In the genomic region with DNA sequence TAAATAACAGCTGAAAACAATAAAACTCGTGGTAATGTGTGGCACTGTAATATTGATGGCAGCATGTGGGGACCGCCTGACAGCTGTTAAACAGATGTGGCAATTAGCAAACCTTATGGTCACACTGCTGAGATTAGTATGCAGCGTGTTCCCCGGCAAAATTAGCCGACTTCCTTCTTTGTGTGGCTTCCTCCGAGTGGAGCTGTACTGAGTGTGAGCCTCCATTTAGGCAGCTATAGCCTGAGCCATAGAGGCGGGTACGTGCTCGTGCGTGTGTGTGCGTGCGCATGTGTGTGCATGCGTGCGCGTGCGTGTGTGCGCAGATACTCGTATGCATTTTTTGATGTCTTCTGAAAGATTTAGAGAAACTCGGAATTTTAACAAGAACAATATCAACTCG, we compare ENCODE assay signal across 10 mouse cellular contexts. TPM values are rescaled to one million over a fixed set of nuclear protein-coding genes. Genes with fewer than 3 reads are reported as not detected.
DNase-seq lines count a peak whose midpoint lies in the region; ATAC-seq and TF ChIP-seq lines count a peak whose summit lies in the region.
"Had no signal": no experiment of that assay in that cellular context is flagged by ENCODE, and none has a peak within 500 bp of the region (broad histone marks: within the 10 kb centered on the region; RNA-seq: fewer than 3 reads in every experiment).

No protein-coding gene starts in this region.

- H3K27ac ChIP-seq in forebrain, embryonic 12.5 days: no peak overlapping the region
- no peak overlapping the region for H3K27ac ChIP-seq in forebrain, embryonic 13.5 days
- H3K27ac ChIP-seq: embryonic facial prominence, embryonic 15.5 days had no signal

- H3K4me3 ChIP-seq in forebrain, embryonic 12.5 days (replicated peaks): no peak overlapping the region
- no peak overlapping the region for H3K4me3 ChIP-seq in forebrain, embryonic 13.5 days
- peak overlapping the region; percentile 96 for H3K4me3 ChIP-seq in E14TG2a.4 (replicated peaks; ENCODE audit: low read length)
- H3K4me3 ChIP-seq: embryonic facial prominence, embryonic 15.5 days had no signal

- intact Hi-C loops in left cerebral cortex, postnatal 4 days (cut with DNase I): no loop called here

- H3K36me3 ChIP-seq in forebrain, embryonic 12.5 days (replicated peaks): no peaks in the 10 kb centered on the region
- no peaks in the 10 kb centered on the region for H3K36me3 ChIP-seq in forebrain, embryonic 13.5 days (ENCODE audit: poor library complexity, severe bottlenecking)
- H3K36me3 ChIP-seq in E14TG2a.4 (ENCODE audit: insufficient read depth, low read length): peaks cover 55% of the 10 kb centered on the region
- H3K36me3 ChIP-seq: embryonic facial prominence, embryonic 15.5 days had no signal

- DNase-seq in gastrocnemius, postnatal 10 days: peak; percentile 10
- DNase-seq in kidney, postnatal 36 days: peak; percentile 2 to 33
- no peak for DNase-seq in left cerebral cortex, postnatal 4 days
- no peak for DNase-seq in cerebellum, postnatal 25 days
- no peak for DNase-seq in retina, postnatal 1 day
- DNase-seq: lung, adult 2 months had no signal

- 81% methylated on average over 20 of the region's 20 CpGs for WGBS in forebrain, embryonic 12.5 days
- WGBS in forebrain, embryonic 13.5 days: 77% methylated on average over 20 of the region's 20 CpGs

- no peak overlapping the region for H3K4me2 ChIP-seq in forebrain, embryonic 12.5 days
- H3K4me2 ChIP-seq in forebrain, embryonic 13.5 days: no peak overlapping the region
- H3K4me2 ChIP-seq: embryonic facial prominence, embryonic 15.5 days had no signal

- H3K27me3 ChIP-seq in forebrain, embryonic 12.5 days: no peaks in the 10 kb centered on the region
- H3K27me3 ChIP-seq in forebrain, embryonic 13.5 days: no peaks in the 10 kb centered on the region
- no peaks in the 10 kb centered on the region for H3K27me3 ChIP-seq in E14TG2a.4 (ENCODE audit: insufficient read depth, low read length)
- H3K27me3 ChIP-seq: embryonic facial prominence, embryonic 15.5 days had no signal

- TF ChIP-seq CTCF in E14TG2a.4 (conservative IDR thresholded peaks at IDR 0.05; ENCODE audit: low read length): no peak

- no peaks in the 10 kb centered on the region for H3K9me3 ChIP-seq in forebrain, embryonic 12.5 days
- H3K9me3 ChIP-seq in forebrain, embryonic 13.5 days (replicated peaks): no peaks in the 10 kb centered on the region
- no peaks in the 10 kb centered on the region for H3K9me3 ChIP-seq in E14TG2a.4 (ENCODE audit: low read length)
- H3K9me3 ChIP-seq: embryonic facial prominence, embryonic 15.5 days had no signal

- ATAC-seq in forebrain, embryonic 12.5 days (ENCODE audit: low FRiP score): peak; percentile 39; the same call in 1 of the 2 replicates
- ATAC-seq in forebrain, embryonic 13.5 days: no peak

- H3K9ac ChIP-seq in forebrain, embryonic 12.5 days: no peak overlapping the region
- no peak overlapping the region for H3K9ac ChIP-seq in forebrain, embryonic 13.5 days
- H3K9ac ChIP-seq: embryonic facial prominence, embryonic 15.5 days had no signal

- H3K4me1 ChIP-seq in forebrain, embryonic 12.5 days: peaks cover 15% of the 10 kb centered on the region
- peaks cover 15% of the 10 kb centered on the region for H3K4me1 ChIP-seq in forebrain, embryonic 13.5 days
- H3K4me1 ChIP-seq in E14TG2a.4 (replicated peaks; ENCODE audit: low read depth, low read length): peaks cover 60% of the 10 kb centered on the region

RNA-seq across cellular contexts. Expression of a gene that starts 53.4 kb away (rescaled TPM):
- 35.5 and 38.0 TPM in 2 replicates for polyA plus RNA-seq in forebrain, embryonic 12.5 days (2016; fragmentation: Nextera tagmentation; extraction: Ambion mirVana)
- 28.9 and 30.5 TPM in 2 replicates for polyA plus RNA-seq in forebrain, embryonic 13.5 days (2015; fragmentation: Nextera tagmentation; extraction: Ambion mirVana)
- total RNA-seq in gastrocnemius, postnatal 10 days (2021): 10 to 100 TPM in 1 of 2 experiments, 1 to 10 TPM in 1; 9.0 to 10.8 TPM
- total RNA-seq in left cerebral cortex, postnatal 4 days (2021): 10 to 100 TPM; 21.2 to 23.7 TPM

Comparison
In these comparisons a context has a peak if more than half of its experiments do, and no peak if none do; other contexts are left out.
1. DNase-seq: peak in gastrocnemius, postnatal 10 days (single experiment) and kidney, postnatal 36 days (2 of 2); none in left cerebral cortex, postnatal 4 days (single experiment), cerebellum, postnatal 25 days (0 of 2) and retina, postnatal 1 day (single experiment).